Mouse (Mus musculus) MN1 (cell line): Measurements from ENCODE around the gene Serpinb1a.

Source experiments
- DNase-seq: peaks from one replicate; pipeline ENCODE4 v3.0.0-alpha.2; 2016; ENCODE audit warnings: low spot score

Gene Serpinb1a

GRCm38 (mm10) chr13:32839314-32839713, 11.7 kb downstream of the Serpinb1a start:
- no peak for DNase-seq

- no peak for DNase-seq
Observed at GRCm38 (mm10) chr13:32834513-32834912, 16.5 kb downstream of the Serpinb1a start.

- no peak for DNase-seq
Observed at GRCm38 (mm10) chr13:32833237-32833636, 17.7 kb downstream of the Serpinb1a start.

DNA sequence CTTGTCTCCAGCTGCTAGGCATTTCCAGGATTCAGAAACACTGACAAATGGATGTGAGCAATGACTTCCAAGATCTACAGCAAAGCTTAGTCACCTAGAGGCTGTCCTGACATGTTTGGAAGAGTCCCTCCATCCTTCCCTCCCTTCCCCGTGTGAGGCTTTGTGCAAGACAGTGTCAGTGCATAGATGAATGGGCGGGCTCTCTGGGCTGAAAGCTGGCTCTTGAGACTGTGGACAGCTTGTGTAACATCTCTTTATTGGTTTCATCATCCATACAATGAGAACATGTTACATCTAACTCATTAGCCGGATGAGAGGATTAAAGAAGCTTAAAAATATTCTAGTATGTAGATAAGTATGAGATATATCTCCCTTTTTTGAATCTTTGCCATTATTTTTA, 18.2 kb downstream of the Serpinb1a start:
- no peak for DNase-seq

DNA sequence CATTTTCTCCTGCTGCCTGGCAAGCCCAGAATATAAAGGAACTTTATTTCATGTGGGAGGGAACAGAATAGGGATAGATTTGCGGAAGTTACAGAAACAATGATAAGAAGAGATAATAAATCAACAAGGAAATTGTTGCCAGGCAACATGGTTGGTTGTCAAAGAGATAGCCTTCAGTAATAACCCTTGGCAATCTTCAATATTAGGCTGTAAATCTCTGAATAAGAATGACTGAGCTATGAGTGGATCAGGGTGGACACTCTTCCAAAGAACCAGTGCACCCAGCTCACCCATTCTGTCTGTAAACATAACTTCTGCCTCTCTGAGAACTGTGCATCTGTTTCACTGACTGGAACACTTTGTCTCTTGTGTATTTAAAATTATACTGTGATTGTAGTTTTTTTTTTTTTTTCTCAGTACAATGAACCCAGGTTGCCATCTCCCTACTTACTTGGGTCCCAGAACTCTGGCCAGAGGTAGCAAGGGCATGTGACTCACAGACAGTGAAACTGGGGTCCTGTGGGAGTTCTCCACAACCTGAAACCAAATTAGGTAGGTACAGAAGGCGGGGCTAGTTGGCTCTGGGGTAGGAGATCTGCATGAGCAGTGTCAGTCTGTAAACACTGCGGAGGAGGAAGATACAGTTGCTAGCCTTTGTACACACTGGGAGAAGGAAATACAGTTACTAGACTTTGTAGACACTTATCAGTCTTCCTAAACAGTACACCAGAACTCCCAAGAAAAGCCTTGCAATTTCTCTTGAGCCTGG, 19.3 kb downstream of the Serpinb1a start:
- DNase-seq, result no peak

DNA sequence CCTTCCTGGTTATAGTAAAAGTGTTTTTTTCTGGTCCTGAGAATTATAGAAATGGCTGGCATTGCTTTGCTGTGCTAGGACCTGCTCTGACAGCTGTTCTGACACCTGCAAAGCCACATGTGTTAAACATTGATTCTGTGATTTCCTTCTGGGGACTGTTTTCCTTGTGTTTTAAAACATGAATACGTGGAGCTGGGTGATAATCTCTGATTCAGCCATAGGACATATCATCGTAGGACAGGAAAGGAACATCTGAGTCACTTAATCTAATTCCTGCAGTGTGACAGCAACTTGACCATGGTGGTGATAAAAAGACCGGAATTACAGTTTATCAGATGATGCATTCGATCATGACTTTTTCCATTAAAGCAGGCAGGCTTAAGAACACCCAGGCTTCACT, 22.1 kb downstream of the Serpinb1a start:
- DNase-seq, result peak; percentile 11

DNA sequence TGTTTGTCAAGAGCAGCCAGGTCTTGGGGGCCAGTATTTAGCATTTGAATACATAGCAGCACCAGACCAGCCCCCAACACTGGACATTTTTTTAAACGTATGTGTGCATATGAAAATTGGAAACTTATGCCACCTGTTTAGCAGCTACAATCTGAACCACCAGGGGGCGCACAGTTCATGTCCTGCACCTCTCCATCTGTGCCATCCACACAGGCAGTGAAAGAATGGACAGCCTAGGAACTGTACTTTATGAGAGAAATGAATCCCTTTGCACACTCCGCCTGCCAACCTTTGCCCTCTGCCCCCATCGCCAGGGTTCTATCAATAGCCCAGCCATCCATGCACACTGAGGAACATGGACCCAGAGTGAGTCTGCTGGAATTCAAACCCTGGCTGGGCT, 23.0 kb downstream of the Serpinb1a start:
- DNase-seq, result peak; percentile 19

DNA sequence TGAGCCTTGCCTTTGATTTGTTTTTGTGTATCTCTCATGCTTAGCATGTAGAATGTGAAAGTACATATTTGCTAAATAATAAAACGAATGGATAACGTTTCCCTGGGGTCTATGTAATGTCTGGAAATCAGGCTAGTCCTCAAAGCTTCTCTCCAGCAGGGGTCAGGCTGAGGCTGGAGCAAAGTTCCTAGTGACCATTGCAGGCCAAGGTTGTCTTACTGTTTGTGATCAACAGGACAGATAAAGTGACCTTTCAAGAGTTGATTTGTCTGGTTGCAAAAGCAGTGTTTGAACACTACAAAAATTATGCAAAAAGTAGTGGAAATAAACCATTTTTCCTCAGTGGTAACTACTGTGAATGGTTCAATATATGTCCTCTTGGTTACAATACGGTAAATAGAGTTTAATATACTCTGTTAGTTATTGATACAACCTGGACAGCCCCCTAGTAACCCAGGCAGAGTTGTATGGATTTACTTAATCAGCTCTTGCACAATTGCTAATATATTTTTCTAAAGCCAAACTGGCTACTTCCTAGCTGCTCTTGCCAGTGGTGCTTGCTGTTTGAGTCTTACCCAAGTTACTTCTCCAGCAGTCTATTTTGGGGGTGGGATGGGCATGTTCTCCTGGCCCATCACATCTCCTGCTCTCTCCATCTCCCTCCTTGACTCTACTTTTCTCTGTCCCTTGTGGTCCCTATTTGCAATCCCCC, 23.7 kb downstream of the Serpinb1a start:
- no peak for DNase-seq

- DNase-seq, result no peak
Observed at GRCm38 (mm10) chr13:32825546-32825945, 25.4 kb downstream of the Serpinb1a start.

DNA sequence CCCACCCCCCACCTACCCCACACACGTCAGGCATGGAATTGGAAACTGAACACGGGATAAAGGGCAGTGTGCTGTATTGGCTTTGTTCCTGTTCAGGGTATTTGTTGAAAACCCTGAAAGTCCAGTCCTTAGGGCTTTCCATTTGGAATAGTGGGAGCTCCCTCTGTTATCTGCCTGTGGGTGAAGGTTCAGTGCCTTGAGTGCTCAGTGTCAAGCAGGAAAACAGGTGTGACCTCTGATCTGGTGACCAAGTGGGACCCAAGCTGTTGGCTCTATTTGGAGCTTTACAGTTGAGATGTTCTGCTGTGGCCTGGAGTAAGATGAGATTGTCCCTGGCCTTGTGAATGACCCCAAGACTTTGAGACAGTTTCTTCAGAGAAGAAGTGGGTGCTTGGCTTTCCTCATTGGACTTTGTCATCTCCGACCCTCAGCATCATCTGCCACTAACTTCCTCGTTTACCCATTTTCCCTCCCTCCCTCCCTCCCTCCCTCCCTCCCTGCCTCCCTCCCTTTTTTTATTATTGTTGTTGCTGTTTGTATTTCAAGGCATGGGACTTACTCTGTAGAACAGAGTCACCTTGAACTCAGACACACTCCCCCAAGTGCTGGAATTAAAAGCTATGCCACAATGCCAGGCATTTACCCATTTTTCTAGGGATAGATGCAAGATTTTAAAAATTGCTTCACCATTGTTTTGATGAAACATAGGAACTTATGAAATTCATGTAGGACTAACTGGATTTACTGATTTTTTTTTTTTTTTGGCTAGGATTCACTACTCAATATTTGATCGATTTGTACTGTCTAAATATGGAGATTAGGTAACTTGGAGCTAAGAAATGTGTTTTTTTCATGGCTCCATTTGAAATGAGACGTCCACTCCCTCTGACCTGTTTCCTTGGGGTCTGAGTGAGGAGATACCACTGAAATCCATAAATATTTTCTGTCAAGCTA, 26.3 kb downstream of the Serpinb1a start:
- no peak for DNase-seq

DNA sequence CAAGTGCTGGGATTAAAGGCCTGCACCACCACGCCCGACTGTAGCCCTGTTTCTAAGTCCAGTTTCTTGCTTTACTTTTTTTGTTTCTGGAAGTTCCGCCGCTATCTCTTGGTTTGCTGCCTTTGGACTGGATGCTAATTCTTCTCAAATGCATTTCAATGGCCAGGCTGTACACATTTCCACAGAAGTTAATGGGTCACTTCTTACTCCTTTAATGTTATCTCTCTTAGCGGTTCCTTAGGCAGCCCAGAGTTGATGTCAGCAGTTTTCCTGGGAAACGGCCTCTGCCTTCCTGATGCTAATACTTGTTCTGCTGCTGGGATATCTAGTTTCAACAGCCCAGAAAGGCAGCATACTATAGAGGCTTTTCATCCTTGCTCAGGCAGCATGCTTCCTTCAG, 27.9 kb downstream of the Serpinb1a start:
- no peak for DNase-seq

DNA sequence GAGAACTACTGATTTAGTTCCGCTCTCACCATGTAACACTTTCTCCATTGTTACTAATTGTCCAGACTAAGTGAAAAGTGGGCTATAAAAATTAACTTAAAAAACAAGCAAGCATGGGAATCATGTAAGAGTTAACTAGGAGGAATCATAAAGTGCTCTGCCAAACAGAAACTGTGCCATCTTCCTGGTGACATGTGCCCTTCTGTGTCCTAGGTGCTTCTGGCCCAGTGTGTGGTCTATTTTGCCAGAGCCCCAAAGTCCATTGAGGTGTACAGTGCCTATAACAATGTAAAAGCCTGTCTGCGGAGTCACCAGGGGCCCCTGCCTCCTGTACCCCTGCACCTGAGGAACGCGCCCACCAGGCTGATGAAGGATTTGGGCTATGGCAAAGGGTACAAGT, 29.3 kb downstream of the Serpinb1a start:
- no peak for DNase-seq

DNA sequence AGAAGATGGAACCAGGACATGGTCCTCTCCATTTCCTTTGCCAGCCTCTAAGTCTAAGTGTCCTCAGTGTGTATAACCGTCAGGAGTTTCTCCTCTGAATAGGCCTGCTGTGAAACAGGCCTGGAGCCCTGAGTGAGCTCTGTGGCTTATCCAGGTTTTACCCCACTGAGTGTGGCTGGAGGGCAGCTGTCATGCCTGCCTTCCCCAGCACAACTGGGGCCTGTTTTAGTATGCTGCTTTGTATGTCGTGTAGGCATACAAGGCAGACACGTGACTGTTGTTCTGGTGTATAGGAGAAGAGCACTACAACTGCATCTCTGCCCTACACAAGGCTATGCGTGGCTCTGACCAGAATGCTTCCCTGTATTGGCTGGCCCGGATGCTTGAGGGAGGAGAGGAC, 31.1 kb downstream of the Serpinb1a start:
- DNase-seq, result no peak

DNA sequence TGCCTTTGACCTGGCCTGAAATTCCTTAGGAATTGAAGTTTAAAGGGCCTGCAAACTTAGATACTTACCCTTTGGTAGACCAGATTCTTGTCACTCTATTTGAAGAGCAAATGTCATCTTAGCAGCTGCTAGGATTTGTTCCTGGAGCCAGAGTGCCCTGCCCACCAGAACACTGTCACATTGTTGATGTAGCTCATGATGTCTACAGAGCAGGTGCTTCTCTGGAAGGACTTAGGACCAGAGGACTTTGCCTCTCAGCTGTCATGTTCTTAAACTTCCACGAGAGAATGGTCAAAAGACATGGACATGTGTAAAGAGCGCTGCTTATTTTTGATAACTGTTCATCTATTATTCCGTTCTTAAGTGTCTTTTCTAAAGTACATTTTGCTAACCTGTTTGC, 31.7 kb downstream of the Serpinb1a start:
- DNase-seq, result no peak

DNA sequence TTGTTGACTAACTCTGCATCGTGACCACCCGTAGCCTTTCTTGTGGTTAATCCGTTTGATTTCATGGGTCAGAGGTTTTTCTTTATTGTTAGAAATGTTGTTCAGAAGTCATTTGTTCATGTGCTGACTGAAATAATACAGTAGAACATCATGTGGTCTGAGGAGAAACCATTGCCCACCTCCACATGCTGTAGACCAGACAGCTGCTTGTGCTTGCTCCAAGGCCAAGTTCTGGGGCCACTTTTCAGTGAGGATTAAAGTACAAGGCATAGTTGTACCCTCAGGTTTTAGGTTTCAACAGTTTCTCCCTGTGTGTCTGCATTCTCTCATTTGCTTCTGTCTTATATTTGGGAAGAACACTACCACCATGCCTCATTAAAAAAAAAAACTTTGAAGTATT, 43.4 kb downstream of the Serpinb1a start:
- DNase-seq, result no peak

DNA sequence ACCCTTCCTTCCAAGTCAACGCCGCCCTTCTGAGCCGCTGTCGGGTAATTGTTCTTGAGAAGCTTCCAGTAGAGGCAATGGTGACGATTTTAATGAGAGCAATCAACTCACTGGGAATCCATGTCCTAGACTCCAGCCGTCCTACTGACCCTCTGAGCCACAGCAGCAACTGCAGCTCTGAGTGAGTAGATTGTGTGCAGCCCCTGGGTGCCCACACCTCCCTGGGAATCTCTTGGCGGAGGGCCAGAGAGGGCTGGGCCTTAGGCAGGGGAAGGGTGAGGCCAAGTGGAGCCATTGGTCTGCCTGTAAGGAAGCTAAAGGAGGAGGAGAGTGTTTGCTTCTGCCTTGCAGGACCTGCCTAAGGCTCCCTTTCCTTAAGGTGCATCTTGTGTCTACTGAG, 44.2 kb downstream of the Serpinb1a start:
- no peak for DNase-seq

- peak; percentile 24 for DNase-seq
Observed at GRCm38 (mm10) chr13:32803701-32804345, 47.2 kb downstream of the Serpinb1a start.

DNA sequence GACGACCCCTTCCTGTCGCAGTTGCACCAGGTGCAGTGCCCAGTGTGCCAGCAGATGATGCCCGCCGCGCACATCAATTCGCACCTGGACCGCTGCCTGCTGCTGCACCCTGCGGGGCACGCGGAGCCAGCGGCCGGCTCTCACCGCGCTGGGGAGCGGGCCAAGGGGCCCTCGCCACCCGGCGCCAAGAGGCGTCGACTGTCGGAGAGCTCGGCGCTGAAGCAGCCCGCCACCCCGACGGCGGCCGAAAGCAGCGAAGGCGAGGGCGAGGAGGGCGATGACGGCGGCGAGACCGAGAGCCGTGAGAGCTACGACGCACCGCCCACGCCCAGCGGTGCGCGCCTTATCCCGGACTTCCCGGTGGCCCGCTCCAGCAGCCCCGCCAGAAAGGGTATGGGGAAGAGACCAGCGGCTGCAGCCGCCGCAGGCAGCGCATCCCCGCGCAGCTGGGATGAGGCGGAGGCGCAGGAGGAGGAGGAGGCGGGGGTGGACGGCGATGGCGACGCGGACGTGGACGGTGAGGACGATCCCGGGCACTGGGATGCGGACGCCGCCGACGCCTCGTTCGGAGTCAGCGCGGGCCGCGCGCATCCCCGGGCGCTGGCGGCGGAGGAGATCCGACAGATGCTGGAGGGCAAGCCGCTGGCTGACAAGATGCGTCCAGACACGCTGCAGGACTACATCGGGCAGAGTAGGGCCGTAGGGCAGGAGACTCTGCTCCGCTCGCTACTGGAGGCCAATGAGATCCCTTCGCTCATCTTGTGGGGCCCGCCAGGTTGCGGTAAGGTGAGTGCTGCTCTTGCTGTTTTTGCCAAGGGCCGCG, 48.5 kb downstream of the Serpinb1a start, which contains the start of gene D930007J09Rik:
Gene D930007J09Rik (minus strand): TSS at position 591 of the 823 bp plus-strand sequence.
- peak; percentile 39 for DNase-seq

DNA sequence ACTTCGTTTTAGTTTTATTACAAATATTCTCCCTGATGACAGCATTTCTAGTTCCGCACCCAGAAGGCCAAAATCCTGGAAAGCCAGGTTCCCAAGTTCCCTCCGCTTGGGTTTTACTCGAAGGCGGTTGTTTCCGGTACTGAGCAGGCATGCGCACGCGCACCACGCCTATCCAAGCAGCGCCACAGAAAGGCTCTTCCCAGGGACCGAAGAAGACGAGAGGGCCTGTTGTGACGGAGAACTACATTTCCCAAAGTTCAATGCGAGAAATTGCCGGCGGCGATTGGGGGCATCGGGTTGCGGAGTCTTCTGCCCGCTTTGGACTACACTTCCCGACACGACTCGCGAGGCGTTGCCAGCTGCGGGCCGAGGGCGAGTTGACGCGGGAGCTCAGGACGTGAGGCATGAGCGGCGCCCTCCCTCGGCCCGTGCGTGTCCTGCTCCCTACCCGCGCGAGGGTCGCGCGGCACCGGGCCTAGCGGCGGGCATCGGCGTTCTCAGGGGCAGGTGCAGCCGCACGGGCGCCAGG, 49.2 kb downstream of the Serpinb1a start, which contains the start of gene Wrnip1:
Gene Wrnip1 (plus strand): TSS at position 346 of the 529 bp plus-strand sequence.
- peak; percentile 98 for DNase-seq

DNA sequence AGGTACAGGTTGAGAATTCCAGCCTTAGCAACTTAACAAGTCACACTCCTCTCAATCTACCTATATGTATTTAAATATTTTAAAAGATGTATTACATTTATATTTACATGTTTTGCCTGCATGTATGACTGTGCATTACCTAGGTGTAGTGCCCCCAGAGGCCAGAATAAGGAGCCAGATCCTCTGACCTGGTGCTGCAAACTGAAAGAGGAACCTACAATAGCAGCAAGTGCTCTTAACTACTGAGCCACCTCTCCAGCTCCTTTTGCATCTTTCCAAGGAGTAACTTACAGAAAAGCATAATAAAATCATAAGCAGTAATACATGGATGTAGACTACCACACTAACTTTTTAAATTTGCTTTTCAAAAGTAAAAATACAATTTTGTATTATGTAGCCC, 50.1 kb downstream of the Serpinb1a start:
- peak; percentile 53 for DNase-seq

DNA sequence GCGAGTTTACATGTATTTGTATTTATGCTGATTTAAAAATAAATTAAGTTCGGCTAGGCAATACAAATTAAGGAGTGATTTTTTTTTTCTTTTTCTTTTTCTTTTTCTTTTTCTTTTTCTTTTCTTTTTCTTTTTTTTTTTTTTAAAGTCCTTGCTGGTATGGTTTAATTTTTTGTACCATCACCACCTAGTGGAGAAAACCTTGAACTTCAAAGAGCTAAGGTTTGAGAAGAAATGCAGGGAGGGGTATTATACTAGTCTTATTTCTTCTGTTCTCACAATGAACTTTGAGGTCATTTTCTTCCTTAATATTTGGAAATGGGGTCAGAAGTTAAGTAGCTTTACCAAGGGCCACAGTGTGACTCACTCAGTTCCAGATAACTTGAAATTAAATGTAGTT, 51.9 kb downstream of the Serpinb1a start:
- DNase-seq, result peak; percentile 18
